Mouse (Mus musculus) limb, embryonic 15.5 days (tissue): ENCODE results near the gene Prpsap1. TPM values are rescaled to one million over a fixed set of nuclear protein-coding genes. Genes with fewer than 3 reads are reported as not detected.
"Not testable (repeated sequence)": the region's sequence is repeated elsewhere in the genome, so short reads cannot be mapped to it uniquely, and the experiment has no call there.

Source experiments
- ATAC-seq: fragments of 200-750 bp; cut with Nextera tagmentation; 2 replicates; pipeline ENCODE4 v1.8.0; 2017; ENCODE audit warnings: low read depth, moderate TSS enrichment; ENCODE audit not compliant: insufficient number of reproducible peaks, low FRiP score, low TSS enrichment
- H3K27ac ChIP-seq: fragments of 300-500 bp; sonication (generic); 2 replicates; pipeline ENCODE4 v1.5.1; 2015; ENCODE audit warnings: moderate library complexity, mild to moderate bottlenecking, inconsistent platforms
- H3K27me3 ChIP-seq: fragments of 300-500 bp; sonication (generic); 2 replicates; pipeline ENCODE4 v1.6.1; 2015; ENCODE audit warnings: inconsistent platforms
- H3K36me3 ChIP-seq: fragments of 300-500 bp; sonication (generic); 2 replicates; pipeline ENCODE4 v1.6.1; 2015; ENCODE audit warnings: inconsistent platforms
- H3K4me1 ChIP-seq: fragments of 300-500 bp; sonication (generic); 2 replicates; pipeline ENCODE4 v1.6.1; 2015; ENCODE audit warnings: inconsistent platforms
- H3K4me2 ChIP-seq: fragments of 300-500 bp; sonication (generic); 2 replicates; pipeline ENCODE4 v1.6.1; 2015; ENCODE audit warnings: mild to moderate bottlenecking, inconsistent platforms
- H3K4me3 ChIP-seq: fragments of 300-500 bp; sonication (generic); 2 replicates; pipeline ENCODE4 v1.5.1; 2015; ENCODE audit warnings: mild to moderate bottlenecking, inconsistent platforms
- H3K9ac ChIP-seq: fragments of 300-500 bp; sonication (generic); 2 replicates; pipeline ENCODE4 v1.6.1; 2015; ENCODE audit warnings: inconsistent platforms
- H3K9me3 ChIP-seq: fragments of 300-500 bp; sonication (generic); 2 replicates; pipeline ENCODE4 v1.6.1; 2016; ENCODE audit warnings: inconsistent platforms
- WGBS: fragments of 180-500 bp; shearing (Covaris S2); methylation state at CpG from one replicate; pipeline ENCODE4 v1.1.7; 2015; 5-methylcytosine and 5-hydroxymethylcytosine counted together
- polyA plus RNA-seq: library from polyadenylated mRNA; unstranded; fragments of >200 nt; fragmentation: Nextera tagmentation; extraction: Ambion mirVana; gene quantifications from 2 replicates; pipeline ENCODE4 v1.2.1, GENCODE M21; 2015

The Prpsap1 gene
- polyA plus RNA-seq, 1 experiment from 2014 or later = 138 TPM

- H3K4me2 ChIP-seq = no peak overlapping the region
- H3K9me3 ChIP-seq = no peaks in the 10 kb centered on the region
- ATAC-seq = no peak
- WGBS = 55% methylated on average over 13 of the region's 13 CpGs
- H3K4me3 ChIP-seq = no peak overlapping the region
- no peaks in the 10 kb centered on the region for H3K27me3 ChIP-seq
- H3K36me3 ChIP-seq = no peaks in the 10 kb centered on the region
- no peak overlapping the region for H3K27ac ChIP-seq
- peaks cover 12% of the 10 kb centered on the region for H3K4me1 ChIP-seq
- no peak overlapping the region for H3K9ac ChIP-seq
These were observed 622 bp upstream of the Prpsap1 start for GRCm38 (mm10) chr11:116494474-116495174.

- Histone ChIP-seq H3K4me1 (peaks cover 17% of the 10 kb centered on the region), H3K9ac (no peak overlapping the region), H3K27ac (no peak overlapping the region), H3K27me3 (no peaks in the 10 kb centered on the region), H3K4me3 (no peak overlapping the region), H3K9me3 (no peaks in the 10 kb centered on the region), H3K36me3 (no peaks in the 10 kb centered on the region), H3K4me2 (no peak overlapping the region)
- 75% methylated on average over 5 of the region's 5 CpGs for WGBS
- no peak for ATAC-seq
These were observed 811 bp downstream of the Prpsap1 start for GRCm38 (mm10) chr11:116493191-116493590.

GRCm38 (mm10) chr11:116492507-116492906 lies 1.5 kb downstream of the Prpsap1 start:
- H3K4me3 ChIP-seq, H3K27ac ChIP-seq, H3K36me3 ChIP-seq, H3K9me3 ChIP-seq, ATAC-seq, H3K9ac ChIP-seq, H3K4me2 ChIP-seq, H3K27me3 ChIP-seq: not testable (repeated sequence)
- WGBS = 76% methylated on average over 1 of the region's 1 CpGs
- peaks cover 17% of the 10 kb centered on the region for H3K4me1 ChIP-seq

GRCm38 (mm10) chr11:116491338-116491737 lies 2.7 kb downstream of the Prpsap1 start:
- peaks cover 17% of the 10 kb centered on the region for H3K4me1 ChIP-seq
- ATAC-seq = no peak
- H3K4me2 ChIP-seq = no peak overlapping the region; the same call in 1 of the 2 replicates
- H3K9me3 ChIP-seq = no peaks in the 10 kb centered on the region
- 70% methylated on average over 6 of the region's 6 CpGs for WGBS
- no peaks in the 10 kb centered on the region for H3K27me3 ChIP-seq
- H3K9ac ChIP-seq = no peak overlapping the region
- H3K27ac ChIP-seq = no peak overlapping the region
- no peak overlapping the region for H3K4me3 ChIP-seq
- peaks cover 15% of the 10 kb centered on the region for H3K36me3 ChIP-seq

- under 1% methylated on average over 45 of the region's 62 CpGs for WGBS
- H3K9ac ChIP-seq = peak overlapping the region; percentile 88
- H3K27ac ChIP-seq = peak overlapping the region; percentile 88
- H3K4me2 ChIP-seq = peak overlapping the region; percentile 58
- ATAC-seq = peak; percentile 89
- peak overlapping the region; percentile 71 for H3K4me3 ChIP-seq
- H3K27me3 ChIP-seq = no peaks in the 10 kb centered on the region
- H3K36me3 ChIP-seq = peaks cover 24% of the 10 kb centered on the region
- H3K9me3 ChIP-seq = no peaks in the 10 kb centered on the region
- H3K4me1 ChIP-seq = peaks cover 17% of the 10 kb centered on the region
These were observed 3.5 kb downstream of the Prpsap1 start for GRCm38 (mm10) chr11:116490232-116491107.

GRCm38 (mm10) chr11:116489771-116490231 lies 4.2 kb downstream of the Prpsap1 start:
- peak overlapping the region; percentile 88 for H3K27ac ChIP-seq
- peak overlapping the region; percentile 58 for H3K4me2 ChIP-seq
- peaks cover 14% of the 10 kb centered on the region for H3K4me1 ChIP-seq
- H3K9ac ChIP-seq = peak overlapping the region; percentile 88
- no peaks in the 10 kb centered on the region for H3K9me3 ChIP-seq
- ATAC-seq = peak; percentile 12; the same call in 1 of the 2 replicates
- H3K27me3 ChIP-seq = no peaks in the 10 kb centered on the region
- peak overlapping the region; percentile 71 for H3K4me3 ChIP-seq
- WGBS = under 1% methylated on average over 35 of the region's 39 CpGs
- H3K36me3 ChIP-seq = peaks cover 31% of the 10 kb centered on the region

- H3K4me3 ChIP-seq = peak overlapping the region; percentile 71
- no peaks in the 10 kb centered on the region for H3K9me3 ChIP-seq
- H3K36me3 ChIP-seq = peaks cover 40% of the 10 kb centered on the region
- WGBS = 72% methylated on average over 14 of the region's 14 CpGs
- H3K27me3 ChIP-seq = no peaks in the 10 kb centered on the region
- H3K9ac ChIP-seq = peak overlapping the region; percentile 88; the same call in 1 of the 2 replicates
- peak overlapping the region; percentile 58 for H3K4me2 ChIP-seq
- ATAC-seq = no peak
- H3K27ac ChIP-seq = peak overlapping the region; percentile 88; the same call in 1 of the 2 replicates
- H3K4me1 ChIP-seq = peaks cover 13% of the 10 kb centered on the region
These were observed 5.2 kb downstream of the Prpsap1 start for GRCm38 (mm10) chr11:116488693-116489375.

GRCm38 (mm10) chr11:116488207-116488606 lies 5.8 kb downstream of the Prpsap1 start:
- ATAC-seq = no peak
- Histone ChIP-seq H3K9ac (no peak overlapping the region), H3K4me2 (no peak overlapping the region), H3K27me3 (no peaks in the 10 kb centered on the region), H3K4me3 (no peak overlapping the region), H3K27ac (no peak overlapping the region), H3K9me3 (no peaks in the 10 kb centered on the region), H3K36me3 (peaks cover 47% of the 10 kb centered on the region), H3K4me1 (peaks cover 13% of the 10 kb centered on the region)

GRCm38 (mm10) chr11:116484261-116484660 lies 9.7 kb downstream of the Prpsap1 start:
- Histone ChIP-seq H3K4me2 (no peak overlapping the region), H3K27me3 (no peaks in the 10 kb centered on the region), H3K9me3 (no peaks in the 10 kb centered on the region), H3K4me3 (no peak overlapping the region), H3K27ac (no peak overlapping the region), H3K9ac (no peak overlapping the region), H3K4me1 (peaks cover 8% of the 10 kb centered on the region), H3K36me3 (peaks cover 83% of the 10 kb centered on the region)
- WGBS = 87% methylated on average over 8 of the region's 8 CpGs
- ATAC-seq = no peak

GRCm38 (mm10) chr11:116481776-116482175 lies 12.2 kb downstream of the Prpsap1 start:
- H3K9ac ChIP-seq = no peak overlapping the region
- peaks cover 97% of the 10 kb centered on the region for H3K36me3 ChIP-seq
- H3K27ac ChIP-seq = no peak overlapping the region
- no peak for ATAC-seq
- no peak overlapping the region for H3K4me2 ChIP-seq
- no peaks in the 10 kb centered on the region for H3K9me3 ChIP-seq
- H3K4me3 ChIP-seq = no peak overlapping the region
- 87% methylated on average over 7 of the region's 7 CpGs for WGBS
- no peaks in the 10 kb centered on the region for H3K27me3 ChIP-seq
- H3K4me1 ChIP-seq = no peaks in the 10 kb centered on the region

GRCm38 (mm10) chr11:116480975-116481374 lies 13.0 kb downstream of the Prpsap1 start:
- Histone ChIP-seq H3K9me3 (no peaks in the 10 kb centered on the region), H3K36me3 (peaks cover 97% of the 10 kb centered on the region), H3K4me1 (no peaks in the 10 kb centered on the region), H3K4me2 (no peak overlapping the region), H3K4me3 (no peak overlapping the region), H3K27ac (no peak overlapping the region), H3K9ac (no peak overlapping the region), H3K27me3 (no peaks in the 10 kb centered on the region)
- 94% methylated on average over 8 of the region's 8 CpGs for WGBS
- ATAC-seq = no peak
